Mouse (Mus musculus): ENCODE data around the gene Ptrhd1.

The Ptrhd1 gene

GRCm38 (mm10) chr12:4243805-4244204, 10.0 kb downstream of the Ptrhd1 start:
- no peak for DNase-seq (ENCODE audit: low read depth, low spot score)

GRCm38 (mm10) chr12:4245742-4246141, 11.9 kb downstream of the Ptrhd1 start:
- no peak for DNase-seq (ENCODE audit: low read depth, low spot score)

GRCm38 (mm10) chr12:4249786-4250185, 16.0 kb downstream of the Ptrhd1 start:
- DNase-seq (ENCODE audit: low read depth, low spot score): no peak

- no peak for DNase-seq (ENCODE audit: low read depth, low spot score)
These were observed 19.2 kb downstream of the Ptrhd1 start for GRCm38 (mm10) chr12:4252742-4253655.

- no peak for DNase-seq (ENCODE audit: low read depth, low spot score)
These were observed 33.9 kb downstream of the Ptrhd1 start for GRCm38 (mm10) chr12:4267765-4268164.

GRCm38 (mm10) chr12:4271078-4271477, 37.3 kb downstream of the Ptrhd1 start:
- DNase-seq (ENCODE audit: low read depth, low spot score): no peak

GRCm38 (mm10) chr12:4278978-4279755, 45.3 kb downstream of the Ptrhd1 start:
- no peak for DNase-seq (ENCODE audit: low read depth, low spot score)

GRCm38 (mm10) chr12:4279878-4280277, 46.1 kb downstream of the Ptrhd1 start:
- no peak for DNase-seq (ENCODE audit: low read depth, low spot score)

- no peak for DNase-seq (ENCODE audit: low read depth, low spot score)
These were observed 51.4 kb downstream of the Ptrhd1 start for GRCm38 (mm10) chr12:4285186-4285585.

All from retina, adult 2 months (tissue).